Mouse (Mus musculus) forebrain, embryonic 14.5 days (tissue): Measurements from ENCODE around the gene P4ha1. TPM values are rescaled to one million over a fixed set of nuclear protein-coding genes. Genes with fewer than 3 reads are reported as not detected.
A peak's percentile ranks its signal among the peaks of the same experiment; 100 is the strongest.
"Not testable (repeated sequence)": the region's sequence is repeated elsewhere in the genome, so short reads cannot be mapped to it uniquely, and the experiment has no call there.

Experiments
- ATAC-seq: fragments of 200-750 bp; cut with Nextera tagmentation; 2 replicates; pipeline ENCODE4 v1.8.0; 2017; ENCODE audit warnings: mild to moderate bottlenecking, moderate library complexity
- DNase-seq: peaks from one replicate; pipeline ENCODE4 v3.0.0-alpha.2; 2015; ENCODE audit warnings: low spot score
- H3K27ac ChIP-seq: fragments of 300-500 bp; sonication (generic); 2 replicates; pipeline ENCODE4 v1.5.1; 2014; ENCODE audit warnings: low read depth, mild to moderate bottlenecking, control low read depth, low read length, moderate library complexity
- H3K27me3 ChIP-seq: fragments of 300-500 bp; sonication (generic); replicated peaks from 2 replicates; pipeline ENCODE4 v1.6.1; 2014; ENCODE audit warnings: low read length, control low read depth, mixed read lengths; ENCODE audit not compliant: control insufficient read depth, insufficient read depth
- H3K36me3 ChIP-seq: fragments of 300-500 bp; sonication (generic); 2 replicates; pipeline ENCODE4 v1.6.1; 2014; ENCODE audit warnings: low read length, control low read depth; ENCODE audit not compliant: control insufficient read depth, insufficient read depth
- H3K4me1 ChIP-seq: fragments of 300-500 bp; sonication (generic); 2 replicates; pipeline ENCODE4 v1.6.1; 2014; ENCODE audit warnings: antibody characterized with exemption, low read length, control low read depth; ENCODE audit not compliant: control insufficient read depth, insufficient read depth
- H3K4me2 ChIP-seq: fragments of 300-500 bp; sonication (generic); 2 replicates; pipeline ENCODE4 v1.6.1; 2014; ENCODE audit warnings: mild to moderate bottlenecking, control low read depth, low read length
- H3K4me3 ChIP-seq: fragments of 300-500 bp; sonication (generic); 2 replicates; pipeline ENCODE4 v1.5.1; 2014; ENCODE audit warnings: low read depth, low read length, control low read depth
- H3K9ac ChIP-seq: fragments of 300-500 bp; sonication (generic); 2 replicates; pipeline ENCODE4 v1.6.1; 2014; ENCODE audit warnings: mild to moderate bottlenecking, low read length, control low read depth, moderate library complexity
- H3K9me3 ChIP-seq: fragments of 300-500 bp; sonication (generic); replicated peaks from 2 replicates; pipeline ENCODE4 v1.6.1; 2016; ENCODE audit warnings: low read length, control low read depth, mixed read lengths; ENCODE audit not compliant: control insufficient read depth
- WGBS: fragments of 180-500 bp; shearing (Covaris S2); extraction: QIAGEN DNeasy Blood & Tissue Kit; methylation state at CpG from one replicate; pipeline ENCODE4 v1.1.7; 2014; 5-methylcytosine and 5-hydroxymethylcytosine counted together
- polyA plus RNA-seq: library from polyadenylated mRNA; unstranded; fragments of >200 nt; fragmentation: Nextera tagmentation; extraction: Ambion mirVana; gene quantifications from 2 replicates; pipeline ENCODE4 v1.2.1, GENCODE M21; 2014

Gene P4ha1
- polyA plus RNA-seq, 1 experiment from 2014 or later: 23.8 TPM

DNA sequence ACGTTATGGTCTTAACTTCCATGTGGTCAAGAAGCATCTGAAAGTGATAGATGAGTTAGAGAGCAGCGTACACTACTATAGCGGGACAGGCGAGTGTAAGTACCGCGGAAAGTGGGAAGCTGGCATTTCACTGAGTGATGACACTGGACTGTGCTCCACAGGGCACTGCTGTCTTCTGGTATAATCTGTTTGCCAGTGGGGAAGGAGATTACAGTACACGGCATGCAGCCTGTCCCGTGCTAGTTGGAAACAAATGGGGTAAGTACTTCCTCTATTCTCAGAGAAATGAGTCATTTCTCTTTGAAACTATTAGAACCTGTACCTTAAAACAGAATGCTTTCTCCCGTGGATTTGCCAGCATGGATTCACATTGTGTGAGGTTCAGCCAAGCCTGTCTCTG is 46.3 kb downstream of the P4ha1 start:
- no peaks in the 10 kb centered on the region for H3K27me3 ChIP-seq
- 93% methylated on average over 9 of the region's 9 CpGs for WGBS
- no peak overlapping the region for H3K27ac ChIP-seq
- H3K4me1 ChIP-seq: no peaks in the 10 kb centered on the region
- H3K36me3 ChIP-seq: peaks cover 86% of the 10 kb centered on the region
- ATAC-seq (no peak), DNase-seq (no peak)
- H3K4me2 ChIP-seq: no peak overlapping the region
- no peaks in the 10 kb centered on the region for H3K9me3 ChIP-seq
- no peak overlapping the region for H3K9ac ChIP-seq
- no peak overlapping the region for H3K4me3 ChIP-seq

- H3K9me3 ChIP-seq: no peaks in the 10 kb centered on the region
- H3K4me2 ChIP-seq: no peak overlapping the region
- ATAC-seq (no peak), DNase-seq (no peak)
- 95% methylated on average over 10 of the region's 10 CpGs for WGBS
- H3K4me3 ChIP-seq: no peak overlapping the region
- H3K4me1 ChIP-seq: no peaks in the 10 kb centered on the region
- H3K9ac ChIP-seq: no peak overlapping the region
- no peak overlapping the region for H3K27ac ChIP-seq
- H3K36me3 ChIP-seq: peaks cover 19% of the 10 kb centered on the region; the same call in 1 of the 2 replicates
- no peaks in the 10 kb centered on the region for H3K27me3 ChIP-seq
Measured at GRCm38 (mm10) chr10:59377906-59378305, 54.8 kb downstream of the P4ha1 start.

GRCm38 (mm10) chr10:59378728-59379127 is 55.6 kb downstream of the P4ha1 start:
- no peaks in the 10 kb centered on the region for H3K4me1 ChIP-seq
- WGBS: 94% methylated on average over 4 of the region's 4 CpGs
- no peak overlapping the region for H3K27ac ChIP-seq
- H3K4me2 ChIP-seq: no peak overlapping the region
- H3K4me3 ChIP-seq: no peak overlapping the region
- no peak overlapping the region for H3K9ac ChIP-seq
- H3K9me3 ChIP-seq: no peaks in the 10 kb centered on the region
- peaks cover 13% of the 10 kb centered on the region; the same call in 1 of the 2 replicates for H3K36me3 ChIP-seq
- H3K27me3 ChIP-seq: no peaks in the 10 kb centered on the region
- no peak for ATAC-seq
- no peak for DNase-seq

- Histone ChIP-seq H3K4me1 (no peaks in the 10 kb centered on the region), H3K4me2 (no peak overlapping the region), H3K9ac (no peak overlapping the region), H3K4me3 (no peak overlapping the region), H3K27ac (no peak overlapping the region), H3K27me3 (no peaks in the 10 kb centered on the region), H3K9me3 (no peaks in the 10 kb centered on the region), H3K36me3 (0 out of 2 replicates have a peak, but pooled peaks cover 4% of the 10 kb centered on the region)
- DNase-seq (no peak), ATAC-seq (no peak)
- WGBS: 55% methylated on average over 3 of the region's 3 CpGs
Measured at GRCm38 (mm10) chr10:59379927-59380326, 56.8 kb downstream of the P4ha1 start.

DNA sequence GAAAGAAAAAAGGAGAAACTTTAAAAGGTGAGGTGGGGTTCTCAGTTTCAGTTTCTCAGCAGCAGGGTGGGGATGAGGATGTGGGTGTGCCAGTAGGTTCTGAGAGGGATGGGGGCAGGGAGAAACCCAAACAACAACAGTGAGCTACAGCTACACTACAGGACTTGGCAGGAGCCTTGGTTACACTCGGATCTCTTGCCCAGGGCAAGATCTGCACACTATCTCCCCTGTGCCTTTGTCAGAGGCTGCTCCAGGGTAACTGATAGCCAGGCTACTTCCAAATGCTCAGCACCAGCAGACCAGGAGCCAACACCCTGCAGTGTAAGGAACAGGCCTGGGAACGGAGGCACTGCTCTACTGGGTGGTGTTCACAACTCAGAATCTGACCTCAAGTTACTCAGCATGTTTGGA is 57.3 kb downstream of the P4ha1 start:
- Histone ChIP-seq H3K4me1 (no peaks in the 10 kb centered on the region), H3K36me3 (no peaks in the 10 kb centered on the region), H3K27ac (no peak overlapping the region), H3K9ac (no peak overlapping the region), H3K27me3 (no peaks in the 10 kb centered on the region), H3K4me2 (no peak overlapping the region), H3K9me3 (no peaks in the 10 kb centered on the region), H3K4me3 (no peak overlapping the region)
- ATAC-seq (no peak), DNase-seq (no peak)
- 72% methylated on average over 2 of the region's 2 CpGs for WGBS

DNA sequence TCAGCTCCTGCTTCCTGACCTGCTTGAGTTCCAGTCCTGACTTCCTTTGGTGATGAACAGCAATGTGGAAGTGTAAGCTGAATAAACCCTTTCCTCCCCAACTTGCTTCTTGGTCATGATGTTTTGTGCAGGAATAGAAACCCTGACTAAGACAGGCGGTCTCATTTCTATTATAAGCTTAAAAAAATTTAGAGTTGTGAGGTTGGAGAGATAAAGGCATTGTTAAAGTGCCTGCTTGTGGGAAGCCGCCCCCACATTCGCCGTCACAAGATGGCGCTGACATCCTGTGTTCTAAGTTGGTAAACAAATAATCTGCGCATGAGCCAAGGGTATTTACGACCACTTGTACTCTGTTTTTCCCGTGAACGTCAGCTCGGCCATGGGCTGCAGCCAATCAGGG is 58.5 kb downstream of the P4ha1 start:
- H3K9me3 ChIP-seq, H3K27me3 ChIP-seq, H3K36me3 ChIP-seq, H3K9ac ChIP-seq, ATAC-seq, H3K27ac ChIP-seq, H3K4me1 ChIP-seq, H3K4me3 ChIP-seq, DNase-seq, H3K4me2 ChIP-seq: not testable (repeated sequence)
- 92% methylated on average over 5 of the region's 10 CpGs for WGBS

DNA sequence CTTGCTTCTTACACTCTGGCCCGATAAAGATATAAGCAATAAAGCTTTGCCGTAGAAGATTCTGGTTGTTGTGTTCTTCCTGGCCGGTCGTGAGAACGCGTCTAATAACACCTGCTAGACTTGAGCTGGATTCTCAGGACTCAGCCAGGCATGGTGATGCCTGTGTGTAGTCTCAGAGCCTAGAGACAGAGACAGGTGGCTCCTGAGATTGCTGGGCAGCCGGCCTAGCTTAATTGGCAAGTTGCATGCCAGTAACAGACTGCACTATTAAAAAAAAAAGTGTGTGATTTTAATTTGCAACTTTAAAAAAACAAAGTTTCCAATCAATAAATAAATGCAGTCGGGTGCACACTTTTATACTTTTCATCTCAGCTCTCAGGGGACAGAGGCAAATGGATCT is 63.9 kb downstream of the P4ha1 start:
- peak; percentile 75; the same call in 1 of the 2 replicates for ATAC-seq

GRCm38 (mm10) chr10:59389652-59390051 is 66.6 kb downstream of the P4ha1 start:
- Histone ChIP-seq H3K4me1 (no peaks in the 10 kb centered on the region), H3K27me3 (no peaks in the 10 kb centered on the region), H3K36me3 (no peaks in the 10 kb centered on the region), H3K9me3 (peaks cover 4% of the 10 kb centered on the region; the same call in 1 of the 2 replicates), H3K27ac (no peak overlapping the region), H3K4me2 (no peak overlapping the region), H3K4me3 (no peak overlapping the region), H3K9ac (no peak overlapping the region)
- DNase-seq: no peak
- WGBS: 94% methylated on average over 3 of the region's 3 CpGs
- ATAC-seq: no peak

More for the DNA sequence above, 63.9 kb downstream of the P4ha1 start:
- no peak overlapping the region for H3K9ac ChIP-seq
- H3K4me2 ChIP-seq: no peak overlapping the region
- peak; percentile 70 for DNase-seq
- no peak overlapping the region for H3K4me3 ChIP-seq
- no peaks in the 10 kb centered on the region for H3K4me1 ChIP-seq
- 69% methylated on average over 7 of the region's 8 CpGs for WGBS
- H3K27me3 ChIP-seq: no peaks in the 10 kb centered on the region
- no peak overlapping the region for H3K27ac ChIP-seq
- peaks cover 4% of the 10 kb centered on the region; the same call in 1 of the 2 replicates for H3K9me3 ChIP-seq
- H3K36me3 ChIP-seq: no peaks in the 10 kb centered on the region

DNA sequence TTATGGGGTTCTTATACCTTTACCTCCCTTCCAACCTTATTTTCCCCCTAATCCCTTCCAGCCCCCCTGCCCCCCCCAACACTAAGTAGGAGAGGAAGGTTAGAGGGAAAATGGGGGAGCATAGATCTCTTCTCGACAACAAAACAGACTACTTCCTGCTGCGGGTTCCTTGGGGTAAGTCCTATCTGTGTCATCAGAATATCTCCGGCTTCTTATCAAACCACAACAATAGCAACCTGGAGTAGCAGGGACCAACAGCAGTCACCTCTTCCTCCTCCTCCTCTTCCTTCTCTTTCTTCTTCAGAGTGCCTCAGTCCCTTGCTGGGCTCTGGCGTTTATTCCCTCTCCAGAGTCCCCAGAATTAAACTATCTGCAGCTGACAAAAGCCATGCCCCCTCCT is 68.8 kb downstream of the P4ha1 start:
- H3K9ac ChIP-seq: no peak overlapping the region
- H3K4me3 ChIP-seq: no peak overlapping the region
- no peaks in the 10 kb centered on the region for H3K36me3 ChIP-seq
- no peak for ATAC-seq
- H3K27me3 ChIP-seq: no peaks in the 10 kb centered on the region
- H3K4me2 ChIP-seq: no peak overlapping the region
- no peak overlapping the region for H3K27ac ChIP-seq
- peaks cover 4% of the 10 kb centered on the region; the same call in 1 of the 2 replicates for H3K9me3 ChIP-seq
- DNase-seq: no peak
- WGBS: 82% methylated on average over 4 of the region's 4 CpGs
- no peaks in the 10 kb centered on the region for H3K4me1 ChIP-seq
